In genomic region chr15:99163512-99164365, GRCm38 (mm10) we compare ENCODE assay signal across 21 mouse cellular contexts. TPM values are rescaled to one million over a fixed set of nuclear protein-coding genes. Genes with fewer than 3 reads are reported as not detected.
A peak's percentile ranks its signal among the peaks of the same experiment; 100 is the strongest.
DNase-seq lines count a peak whose midpoint lies in the region; ATAC-seq and TF ChIP-seq lines count a peak whose summit lies in the region.
"Had no signal": no experiment of that assay in that cellular context is flagged by ENCODE, and none has a peak within 500 bp of the region (broad histone marks: within the 10 kb centered on the region; RNA-seq: fewer than 3 reads in every experiment).

No protein-coding gene starts in this region.

- no peak overlapping the region for H3K4me2 ChIP-seq in kidney, embryonic 15.5 days
- H3K4me2 ChIP-seq in lung, postnatal 0 days (replicated peaks; ENCODE audit: low read depth, low read length): no peak overlapping the region
- peak overlapping the region; percentile 19 for H3K4me2 ChIP-seq in myocyte (ENCODE audit: low read depth)
- no peak overlapping the region for H3K4me2 ChIP-seq in forebrain, postnatal 0 days (ENCODE audit: low read depth)
- H3K4me2 ChIP-seq: embryonic facial prominence, embryonic 15.5 days; midbrain, embryonic 12.5 days; neural tube, embryonic 15.5 days had no signal

- peak overlapping the region; percentile 58; the same call in 1 of the 2 replicates for H3K27ac ChIP-seq in kidney, embryonic 15.5 days
- no peak overlapping the region for H3K27ac ChIP-seq in lung, postnatal 0 days (ENCODE audit: low read length)
- no peak overlapping the region for H3K27ac ChIP-seq in forebrain, postnatal 0 days (ENCODE audit: low read depth, low read length)
- H3K27ac ChIP-seq: embryonic facial prominence, embryonic 15.5 days; hindbrain, embryonic 10.5 days; layer of hippocampus, adult 2 months; liver, embryonic 14.5 days; macrophage; midbrain, embryonic 12.5 days; neural tube, embryonic 15.5 days had no signal

- no peak overlapping the region for H3K4me3 ChIP-seq in kidney, embryonic 15.5 days (replicated peaks)
- H3K4me3 ChIP-seq in lung, postnatal 0 days (ENCODE audit: low read depth, low read length): no peak overlapping the region
- no peak overlapping the region for H3K4me3 ChIP-seq in lung, adult 2 months (replicated peaks; ENCODE audit: extremely low read depth, low read depth, low read length)
- no peak overlapping the region for H3K4me3 ChIP-seq in myocyte
- H3K4me3 ChIP-seq in forebrain, postnatal 0 days (ENCODE audit: low read depth, low read length): no peak overlapping the region
- H3K4me3 ChIP-seq: embryonic facial prominence, embryonic 15.5 days; hindbrain, embryonic 10.5 days; layer of hippocampus, adult 2 months; midbrain, embryonic 12.5 days; neural tube, embryonic 15.5 days had no signal

- WGBS in kidney, embryonic 15.5 days: 51% methylated on average over 12 of the region's 12 CpGs
- 63% methylated on average over 12 of the region's 12 CpGs for WGBS in lung, postnatal 0 days
- 62% methylated on average over 12 of the region's 12 CpGs for WGBS in lung, adult 2 months
- WGBS in forebrain, postnatal 0 days: 84% methylated on average over 12 of the region's 12 CpGs

- H3K4me1 ChIP-seq in kidney, embryonic 15.5 days: peaks cover 9% of the 10 kb centered on the region
- H3K4me1 ChIP-seq in lung, postnatal 0 days (ENCODE audit: insufficient read depth, low read depth, low read length): no peaks in the 10 kb centered on the region
- no peaks in the 10 kb centered on the region; the same call in 1 of the 2 replicates for H3K4me1 ChIP-seq in lung, adult 2 months (ENCODE audit: control insufficient read depth, insufficient read depth, low read length)
- H3K4me1 ChIP-seq in forebrain, postnatal 0 days (ENCODE audit: insufficient read depth): no peaks in the 10 kb centered on the region
- H3K4me1 ChIP-seq: embryonic facial prominence, embryonic 15.5 days; hindbrain, embryonic 10.5 days; midbrain, embryonic 12.5 days; neural tube, embryonic 15.5 days had no signal

- no peak overlapping the region for H3K9ac ChIP-seq in kidney, embryonic 15.5 days
- H3K9ac ChIP-seq in lung, postnatal 0 days (replicated peaks; ENCODE audit: low read depth): no peak overlapping the region
- no peak overlapping the region for H3K9ac ChIP-seq in forebrain, postnatal 0 days
- H3K9ac ChIP-seq: embryonic facial prominence, embryonic 15.5 days; liver, embryonic 14.5 days; midbrain, embryonic 12.5 days; neural tube, embryonic 15.5 days had no signal

- H3K27me3 ChIP-seq in kidney, embryonic 15.5 days: no peaks in the 10 kb centered on the region
- no peaks in the 10 kb centered on the region for H3K27me3 ChIP-seq in lung, postnatal 0 days (replicated peaks; ENCODE audit: insufficient read depth, low read length)
- no peaks in the 10 kb centered on the region for H3K27me3 ChIP-seq in myocyte (ENCODE audit: control insufficient read depth, insufficient read depth, insufficient read length)
- no peaks in the 10 kb centered on the region for H3K27me3 ChIP-seq in forebrain, postnatal 0 days (ENCODE audit: insufficient read depth, low read length)
- H3K27me3 ChIP-seq: CH12.LX; embryonic facial prominence, embryonic 15.5 days; midbrain, embryonic 12.5 days; neural tube, embryonic 15.5 days had no signal

- H3K36me3 ChIP-seq in kidney, embryonic 15.5 days: peaks cover 26% of the 10 kb centered on the region
- H3K36me3 ChIP-seq in lung, postnatal 0 days (ENCODE audit: insufficient read depth, low read length): no peaks in the 10 kb centered on the region
- peaks cover 11% of the 10 kb centered on the region for H3K36me3 ChIP-seq in myocyte (ENCODE audit: control insufficient read depth, insufficient read depth)
- H3K36me3 ChIP-seq in forebrain, postnatal 0 days (ENCODE audit: insufficient read depth): peaks cover 5% of the 10 kb centered on the region; the same call in 1 of the 2 replicates

- TF ChIP-seq POLR2A in lung, adult 2 months (IDR thresholded peaks at IDR 0.05; ENCODE audit: borderline replicate concordance, extremely low read depth, low read depth, low read length): no peak
- no peak for TF ChIP-seq POLR2A in myocyte (IDR thresholded peaks at IDR 0.05; ENCODE audit: insufficient read length, low read depth)

- TF ChIP-seq CTCF in lung, postnatal 0 days (IDR thresholded peaks at IDR 0.05): no peak
- no peak for TF ChIP-seq CTCF in lung, adult 2 months (IDR thresholded peaks at IDR 0.05; ENCODE audit: insufficient read depth, low read length)
- no peak for TF ChIP-seq CTCF in forebrain, postnatal 0 days (IDR thresholded peaks at IDR 0.05; ENCODE audit: low read depth)

- H3K79me2 ChIP-seq in myocyte (ENCODE audit: control insufficient read depth, insufficient read depth): peaks cover 7% of the 10 kb centered on the region

- no peak overlapping the region for H3ac ChIP-seq in myocyte (ENCODE audit: control insufficient read depth, insufficient read length)

- peak; percentile 29; the same call in 1 of the 2 replicates for ATAC-seq in kidney, embryonic 15.5 days (replicated peaks; ENCODE audit: low FRiP score)
- 0 out of 2 replicates have a peak, but pooled peaks have one; percentile 26 for ATAC-seq in lung, postnatal 0 days
- ATAC-seq in forebrain, postnatal 0 days: no peak

- no peaks in the 10 kb centered on the region; the same call in 1 of the 2 replicates for H3K9me3 ChIP-seq in kidney, embryonic 15.5 days (replicated peaks)
- H3K9me3 ChIP-seq in lung, postnatal 0 days (ENCODE audit: low read length): no peaks in the 10 kb centered on the region
- no peaks in the 10 kb centered on the region for H3K9me3 ChIP-seq in forebrain, postnatal 0 days (ENCODE audit: low read length)
- H3K9me3 ChIP-seq: embryonic facial prominence, embryonic 15.5 days; hindbrain, embryonic 10.5 days; midbrain, embryonic 12.5 days; neural tube, embryonic 15.5 days had no signal

- intact Hi-C loops in heart, postnatal 25 days (cut with DNase I): no loop called here

- TF ChIP-seq EP300 in lung, postnatal 0 days (IDR thresholded peaks at IDR 0.05): no peak

- DNase-seq in heart, adult 11 months: peak; percentile 66
- no peak for DNase-seq in heart, postnatal 25 days (ENCODE audit: low spot score)
- DNase-seq in kidney, adult 8-10 months: no peak
- no peak for DNase-seq in lung, postnatal 0 days (ENCODE audit: low spot score)
- DNase-seq in lung, adult 2 months: no peak
- DNase-seq in forebrain, postnatal 0 days: no peak
- DNase-seq: adrenal gland, adult 8-10 months; cerebellum, adult 2 months; gastrocnemius, postnatal 14 days; left cerebral cortex, postnatal 4 days; right cerebral cortex, postnatal 25 days had no signal

TF ChIP-seq in myocyte, 11 proteins besides CTCF, POLR2A, EP300 and RAD21:
- TF ChIP-seq MAX (IDR thresholded peaks at IDR 0.05; ENCODE audit: low read depth) (no peak), MYOD1 (IDR thresholded peaks at IDR 0.05; ENCODE audit: control insufficient read depth in 1 of 3, insufficient read length in 2 of 3, low read depth in 2 of 3) (peak in 2 of 3 experiments; percentile 43 to 68), MYOG (IDR thresholded peaks at IDR 0.05; ENCODE audit: control insufficient read depth in 1 of 3, insufficient read depth in 1 of 3, insufficient read length in 2 of 3, low read depth in 2 of 3) (peak; percentile 26 to 71 (median 32))

RNA-seq across cellular contexts. Expression of gene Spats2, which starts 38.0 kb away (rescaled TPM):
- 1 to 10 TPM; 7.7 to 7.9 TPM for total RNA-seq in heart, postnatal 25 days (2021)
- 47.1 and 50.5 TPM in 2 replicates for polyA plus RNA-seq in kidney, embryonic 15.5 days (2015; fragmentation: Nextera tagmentation; extraction: Ambion mirVana)
- polyA plus RNA-seq in lung, postnatal 0 days (2015; fragmentation: Nextera tagmentation; extraction: Ambion mirVana): 13.7 and 16.3 TPM in 2 replicates
- polyA plus RNA-seq in lung, adult 2 months (2012; rRNA removed): 7.1 and 10.6 TPM in 2 replicates
- 39.1 TPM for polyA plus RNA-seq in myocyte (2012; fragmentation: generic; extraction: Trizol)
- total RNA-seq in forebrain, postnatal 0 days (2014; rRNA removed): 28.9 and 29.6 TPM in 2 replicates
- polyA plus RNA-seq in forebrain, postnatal 0 days (2015; fragmentation: Nextera tagmentation; extraction: Ambion mirVana): 21.8 and 24.4 TPM in 2 replicates
